Mouse (Mus musculus) adrenal gland, adult (tissue): Measurements from ENCODE around the gene Ager.

Experiments used
- DNase-seq, 2 experiments: peaks; one replicate each; pipeline ENCODE4 v3.0.0; 2022 to 2023; ENCODE audit warnings: low spot score in 1 of 2; ENCODE audit not compliant: inconsistent age in 2 of 2

The Ager gene

GRCm38 (mm10) chr17:34603375-34604060 lies 5.9 kb downstream of the Ager start, which contains the start of gene Rnf5:
TSS of gene Rnf5 (minus strand) at chr17:34603690.
- peak; percentile 98 to 99 for DNase-seq

DNA sequence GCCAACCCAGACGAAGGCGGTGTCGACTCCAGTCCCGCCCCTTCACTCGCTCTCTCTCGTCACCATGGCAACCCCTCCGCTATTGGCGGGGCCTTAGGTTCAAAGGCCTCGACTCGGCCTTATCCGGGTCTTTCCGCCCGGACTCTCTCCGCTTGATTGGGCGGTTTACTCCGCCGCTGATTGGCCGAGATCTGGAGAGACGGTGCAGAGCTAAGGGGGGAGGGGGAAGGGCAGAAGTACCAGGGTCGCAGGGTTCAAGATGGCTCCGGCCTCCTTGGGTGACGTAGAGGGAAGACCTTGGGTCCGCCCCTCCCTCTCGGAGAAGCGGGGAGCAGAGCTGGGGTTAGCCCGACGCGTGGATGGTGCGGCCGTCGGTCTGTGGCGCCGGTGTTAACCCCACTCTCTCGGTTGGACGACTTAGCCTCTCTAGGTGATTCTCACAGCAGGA lies 6.4 kb downstream of the Ager start, which contains the start of gene Agpat1:
Gene Agpat1 (plus strand): TSS at position 202 of the 448 bp plus-strand sequence.
- DNase-seq, result peak; percentile 99

DNA sequence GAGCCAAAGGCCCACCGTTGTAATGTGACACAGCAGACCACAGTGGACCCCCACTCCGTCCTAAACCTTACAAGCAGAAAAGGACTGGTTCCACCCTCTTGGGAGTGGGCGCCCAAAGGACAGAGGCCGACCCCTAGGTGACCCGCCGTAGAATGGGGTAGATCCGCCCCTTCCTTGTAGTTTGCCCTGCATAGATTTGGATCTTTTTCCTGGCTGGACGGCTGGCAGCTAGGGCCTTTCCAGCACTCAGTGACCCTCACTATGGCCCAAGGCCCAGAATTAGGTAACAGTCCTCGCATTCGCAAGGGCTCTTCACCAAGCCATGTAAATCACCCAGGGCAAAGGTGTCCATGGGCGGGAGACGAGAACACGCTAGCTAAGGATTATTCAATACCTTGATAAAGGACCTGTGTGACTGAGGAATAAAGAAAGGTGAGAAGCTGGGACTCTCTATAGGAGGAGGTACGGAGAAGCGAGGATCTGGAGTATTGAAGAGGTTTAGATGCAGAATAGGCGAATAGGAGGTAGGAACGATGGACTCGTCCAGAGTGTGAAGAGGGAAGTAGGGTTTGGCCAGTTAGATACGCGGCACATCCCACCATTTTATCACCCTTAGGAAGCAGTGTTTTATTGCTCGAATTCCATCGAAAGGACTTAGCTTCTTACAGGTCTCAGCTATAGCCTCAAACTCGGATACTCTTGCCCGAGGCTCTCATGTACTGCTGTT lies 7.0 kb downstream of the Ager start:
- peak; percentile 82 to 94 for DNase-seq

GRCm38 (mm10) chr17:34605609-34606008 lies 7.9 kb downstream of the Ager start:
- peak; percentile 98 to 99 for DNase-seq

DNA sequence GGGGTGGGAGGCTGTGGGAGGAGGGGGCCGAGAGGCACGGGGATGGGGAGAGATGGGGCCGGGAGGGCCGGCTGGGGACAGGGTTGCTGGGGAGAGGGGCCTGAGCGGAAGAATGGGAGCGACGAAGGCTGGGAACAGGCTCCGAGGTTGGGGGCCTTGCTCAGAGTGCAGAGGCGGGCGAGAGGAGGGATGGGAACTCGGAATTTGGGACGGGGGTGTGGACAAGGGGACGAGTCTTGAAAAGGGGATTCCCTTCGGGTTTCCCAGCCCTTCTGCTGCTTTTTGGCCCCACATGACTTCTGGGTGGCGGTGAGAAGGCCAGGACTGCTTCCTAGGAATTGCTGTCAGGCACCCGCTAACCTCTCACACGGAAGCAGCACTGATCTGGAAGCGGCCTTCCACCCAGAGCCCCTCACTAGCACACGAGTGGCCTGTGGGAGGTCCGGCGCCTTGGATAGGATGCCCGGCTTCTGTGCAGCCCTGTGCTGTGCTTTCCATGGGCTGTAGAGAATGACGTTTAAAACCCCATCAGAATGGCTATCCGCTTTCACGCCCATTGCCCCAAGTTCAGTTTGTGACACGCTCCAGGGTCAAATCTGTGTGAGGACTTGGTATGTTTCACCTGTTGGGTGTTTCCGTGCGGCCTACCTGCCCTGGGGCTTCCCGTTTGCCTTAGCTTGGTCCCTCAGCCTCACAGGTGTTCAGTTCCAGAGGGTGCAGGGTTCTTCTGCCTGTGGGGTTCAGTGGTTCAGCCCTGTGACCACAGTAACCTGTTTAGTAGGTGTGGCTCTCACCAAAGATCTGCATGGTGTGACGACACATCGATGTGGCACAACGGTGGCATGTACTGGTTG lies 8.8 kb downstream of the Ager start:
- DNase-seq, result peak; percentile 52 to 69

DNA sequence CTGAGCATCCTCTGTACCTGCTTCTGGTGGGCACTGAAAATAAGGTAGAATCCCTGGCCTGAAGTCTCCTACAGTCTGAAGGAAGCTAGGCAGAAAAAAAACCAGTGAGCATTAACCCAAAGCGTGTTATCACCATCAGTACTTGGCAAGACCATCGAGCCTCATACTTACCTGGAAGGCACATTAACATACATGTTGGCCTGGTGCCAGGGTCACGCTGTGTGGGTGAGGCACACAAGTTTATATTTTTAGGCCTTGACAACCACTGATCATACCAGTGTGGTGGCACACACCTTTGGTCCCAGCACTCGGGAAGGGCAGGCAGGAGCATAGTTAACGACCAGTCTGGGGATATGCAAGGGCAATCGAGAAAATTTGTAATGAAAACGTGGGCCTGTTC lies 10.3 kb downstream of the Ager start:
- peak in 1 of 2 experiments; percentile 24 for DNase-seq

DNA sequence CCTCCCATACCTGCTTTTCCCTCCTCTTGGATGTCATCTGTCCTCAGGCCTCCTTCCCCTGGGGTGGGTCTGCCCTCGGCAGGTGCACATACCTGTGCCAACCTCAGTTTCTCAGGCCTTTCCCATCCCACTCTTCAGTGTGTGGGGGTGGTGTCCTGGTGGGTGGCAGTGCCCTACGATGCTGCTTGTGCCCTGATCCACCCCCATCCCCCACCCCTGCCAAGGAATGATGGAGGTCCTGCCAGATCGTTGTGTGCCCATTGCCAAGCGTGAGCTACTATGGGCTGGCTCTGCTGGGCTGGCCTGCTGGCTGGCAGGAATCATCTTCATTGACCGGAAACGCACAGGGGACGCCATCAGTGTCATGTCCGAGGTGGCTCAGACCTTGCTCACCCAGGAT lies 13.4 kb downstream of the Ager start:
- DNase-seq, result no peak

GRCm38 (mm10) chr17:34613054-34613645 lies 15.5 kb downstream of the Ager start:
- no peak for DNase-seq

DNA sequence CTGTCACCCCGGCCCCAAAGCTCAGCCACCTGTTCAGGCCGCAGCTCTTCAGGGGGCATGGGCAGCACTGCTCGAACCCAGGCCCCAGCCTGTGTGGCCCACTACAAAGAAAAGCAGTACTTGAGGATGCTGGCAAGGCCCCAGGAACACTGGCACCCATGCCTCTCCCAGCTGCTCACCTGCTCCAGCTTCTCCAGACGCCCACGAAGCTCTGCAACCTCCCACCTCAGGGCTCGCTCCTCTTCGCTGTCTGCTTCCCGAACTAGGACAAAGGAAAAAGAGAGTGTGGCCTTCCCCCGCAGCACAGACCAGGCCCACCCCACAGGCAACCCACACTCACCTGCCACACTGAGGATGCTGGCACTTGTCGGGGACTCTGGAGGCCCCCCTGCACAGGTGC lies 16.2 kb downstream of the Ager start:
- no peak for DNase-seq

DNA sequence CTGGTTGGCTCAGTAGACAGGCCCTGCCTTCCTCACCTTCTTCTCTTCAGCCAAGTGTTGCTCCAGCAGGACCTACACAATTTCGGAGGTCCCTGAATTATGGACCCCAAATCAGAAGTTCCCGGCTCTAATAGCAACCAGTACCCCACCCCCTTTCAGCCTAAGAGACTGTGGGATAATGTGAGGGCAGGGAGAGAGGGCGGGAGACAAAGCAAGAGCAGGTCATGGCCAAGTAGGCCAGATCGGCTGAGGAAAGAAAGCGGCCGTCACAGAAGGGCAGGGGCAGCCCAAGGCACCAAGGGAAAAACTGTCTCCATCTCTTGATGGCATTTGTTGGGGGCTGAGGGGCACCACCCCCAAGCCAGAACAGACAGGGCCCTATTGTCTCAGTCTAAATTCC lies 18.2 kb downstream of the Ager start, which contains the start of gene Egfl8:
Gene Egfl8 (minus strand): TSS at position 101 of the 400 bp plus-strand sequence.
- no peak for DNase-seq

- peak; percentile 74 to 93 for DNase-seq
Measured at GRCm38 (mm10) chr17:34618999-34619398, 21.3 kb downstream of the Ager start.

- DNase-seq, result no peak
Measured at GRCm38 (mm10) chr17:34621006-34621405, 23.3 kb downstream of the Ager start.

DNA sequence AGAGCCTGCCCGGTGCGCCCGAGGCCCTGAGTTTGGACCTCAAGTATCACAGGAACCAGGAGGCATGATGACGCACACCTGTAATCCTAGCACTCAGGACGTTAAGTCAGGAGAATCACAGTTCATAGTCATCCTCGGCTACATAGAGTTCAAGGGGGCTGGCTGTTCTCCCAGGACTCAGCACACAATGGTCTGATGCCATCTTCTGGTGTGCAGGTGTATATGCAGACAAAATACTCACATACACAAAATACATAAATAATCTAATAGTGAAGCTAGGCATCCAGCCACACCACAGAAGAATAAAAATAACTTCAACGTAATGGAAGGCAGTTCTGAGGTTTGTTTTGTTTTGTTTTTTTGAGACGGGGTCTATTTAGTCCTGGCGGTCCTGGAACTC lies 25.5 kb downstream of the Ager start:
- DNase-seq, result no peak

DNA sequence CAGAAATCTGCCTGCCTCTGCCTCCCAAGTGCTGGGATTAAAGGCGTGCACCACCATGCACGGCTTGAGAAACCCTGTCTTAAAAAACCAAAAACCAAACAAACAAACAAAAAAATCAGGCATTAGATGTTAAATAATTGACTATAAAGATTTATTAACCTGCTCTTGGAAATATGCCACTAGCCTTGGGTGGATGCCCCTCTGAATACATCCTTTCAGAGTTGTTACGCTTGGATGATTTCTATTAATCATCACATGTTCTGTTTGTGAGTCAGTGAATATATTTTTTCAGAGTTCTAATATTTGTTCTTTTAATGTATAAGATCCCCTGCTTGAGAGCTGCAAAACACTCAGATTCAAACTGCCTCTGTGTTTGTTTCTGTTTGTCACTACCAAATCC lies 27.3 kb downstream of the Ager start:
- no peak for DNase-seq

DNA sequence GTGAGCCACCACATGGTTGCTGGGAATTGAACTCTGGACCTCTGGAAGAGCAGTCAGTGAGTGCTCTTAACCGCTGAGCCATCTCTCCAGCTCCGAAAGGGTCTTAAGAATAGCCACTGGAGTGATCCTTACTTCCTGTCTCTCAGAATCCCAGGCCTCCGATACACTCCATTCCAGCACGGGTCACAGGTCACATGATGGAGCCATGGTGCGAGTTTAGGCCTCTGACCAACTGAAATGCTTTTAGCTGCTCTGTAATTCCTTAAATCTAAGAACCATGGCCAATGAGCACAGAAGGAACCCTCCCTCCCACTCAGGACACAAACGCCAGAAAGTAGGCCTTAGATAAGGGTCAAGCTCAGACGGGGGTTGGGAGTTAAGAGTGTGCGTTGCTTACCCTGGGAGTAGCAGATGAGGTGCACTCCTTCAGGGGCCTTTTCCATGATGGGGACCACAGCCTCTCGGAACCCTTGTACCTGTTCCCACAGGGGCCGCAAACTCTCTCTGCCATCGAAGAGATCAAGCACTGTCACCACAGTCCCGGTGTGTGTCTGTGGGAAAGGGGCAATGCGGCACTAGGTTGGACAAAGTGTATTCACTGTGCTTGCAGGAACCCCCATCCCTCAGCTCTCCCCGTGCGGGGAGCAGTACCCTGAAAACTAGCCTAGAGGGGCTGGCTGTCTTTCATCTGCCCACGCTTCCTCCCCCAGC lies 28.6 kb downstream of the Ager start:
- DNase-seq, result no peak

DNA sequence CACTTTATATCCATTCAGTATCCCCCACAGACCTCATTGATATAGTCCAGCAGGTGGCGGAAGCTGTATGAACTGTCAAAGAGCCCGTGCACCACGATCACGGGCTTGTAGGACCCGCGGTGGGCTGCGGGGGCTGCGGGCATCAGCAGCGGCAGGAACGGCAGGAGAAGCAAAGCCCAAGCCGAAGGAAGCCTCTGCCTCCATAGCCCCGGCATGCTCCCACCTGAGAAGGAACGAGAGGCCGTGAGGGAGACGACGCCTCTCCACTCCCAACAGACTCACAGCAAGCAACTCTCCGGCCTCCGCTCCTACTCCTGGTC lies 29.1 kb downstream of the Ager start:
- DNase-seq, result no peak

DNA sequence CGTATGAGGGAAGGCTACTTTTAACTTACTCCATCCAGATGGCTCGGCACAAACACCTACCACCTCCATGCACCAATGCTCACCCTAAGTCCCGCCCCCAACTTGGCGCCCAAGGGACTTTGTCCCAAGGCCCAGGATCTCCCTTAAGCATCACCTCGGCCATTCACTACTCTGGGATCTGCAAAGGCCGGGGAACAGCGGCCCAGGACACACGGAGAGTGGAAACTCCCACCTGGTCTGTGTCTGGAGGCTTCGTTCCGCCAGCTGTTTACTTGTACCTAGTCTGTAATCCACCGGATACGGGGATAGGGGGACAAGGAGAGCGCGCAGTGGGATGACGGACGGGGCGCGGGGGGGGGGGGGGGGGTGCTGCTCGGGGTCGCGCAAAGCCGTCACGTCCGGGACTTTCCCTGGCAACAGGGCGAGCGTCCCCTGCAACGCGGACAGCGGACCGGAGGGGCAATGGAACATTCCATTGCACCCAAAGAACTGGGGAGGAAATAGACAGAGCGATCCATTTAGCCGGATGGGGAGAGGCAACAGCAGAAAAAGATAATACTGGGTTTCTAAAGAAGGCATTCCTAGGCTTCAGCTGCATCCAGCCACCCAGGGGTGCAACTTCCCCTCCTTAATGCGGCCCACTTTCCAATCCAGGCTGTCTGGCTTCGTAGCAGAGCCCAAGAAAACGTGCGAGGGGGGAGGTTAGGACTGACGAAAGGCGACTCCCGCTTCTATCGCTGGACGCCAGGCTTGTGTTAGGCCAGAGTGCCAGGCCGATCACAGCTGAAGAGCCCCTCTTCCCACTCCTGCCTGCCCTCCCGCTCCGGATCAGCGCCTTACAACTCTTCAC lies 29.7 kb downstream of the Ager start:
- peak; percentile 92 to 97 for DNase-seq

GRCm38 (mm10) chr17:34627943-34628643 lies 30.4 kb downstream of the Ager start, which contains the start of gene Ppt2:
TSS of gene Ppt2 (minus strand) at chr17:34628510.
- DNase-seq, result peak; percentile 75 to 93

GRCm38 (mm10) chr17:34628644-34628967 lies 30.9 kb downstream of the Ager start:
- DNase-seq, result peak in 1 of 2 experiments; percentile 34
